Comparison of ENCODE assay signal across 23 mouse cellular contexts in genomic region chr5:123020426-123020825, GRCm38 (mm10). TPM values are rescaled to one million over a fixed set of nuclear protein-coding genes. Genes with fewer than 3 reads are reported as not detected.
DNase-seq lines count a peak whose midpoint lies in the region; ATAC-seq lines count a peak whose summit lies in the region.
"Had no signal": no experiment of that assay in that cellular context is flagged by ENCODE, and none has a peak within 500 bp of the region (broad histone marks: within the 10 kb centered on the region; RNA-seq: fewer than 3 reads in every experiment).

No protein-coding gene starts in this region.

- no peak for ATAC-seq in forebrain, embryonic 13.5 days
- ATAC-seq in forebrain, embryonic 14.5 days = no peak
- no peak for ATAC-seq in heart, embryonic 15.5 days (replicated peaks; ENCODE audit: insufficient number of reproducible peaks, insufficient read depth, low FRiP score, low read depth)
- no peak for ATAC-seq in megakaryocyte, adult 5-6 weeks (ENCODE audit: poor library complexity, severe bottlenecking)

- H3K27ac ChIP-seq in forebrain, embryonic 13.5 days = peak overlapping the region; percentile 85; the same call in 1 of the 2 replicates
- no peak overlapping the region for H3K27ac ChIP-seq in forebrain, embryonic 14.5 days (ENCODE audit: low read depth, low read length)
- peak overlapping the region; percentile 82 for H3K27ac ChIP-seq in heart, embryonic 15.5 days
- H3K27ac ChIP-seq in heart, embryonic 10.5 days = no peak overlapping the region
- H3K27ac ChIP-seq in macrophage = peak overlapping the region; percentile 77; the same call in 1 of the 2 replicates

- no peaks in the 10 kb centered on the region for H3K27me3 ChIP-seq in forebrain, embryonic 13.5 days
- H3K27me3 ChIP-seq in forebrain, embryonic 14.5 days (replicated peaks; ENCODE audit: control insufficient read depth, insufficient read depth, low read length) = no peaks in the 10 kb centered on the region
- no peaks in the 10 kb centered on the region for H3K27me3 ChIP-seq in heart, embryonic 15.5 days
- no peaks in the 10 kb centered on the region for H3K27me3 ChIP-seq in heart, embryonic 10.5 days (ENCODE audit: insufficient read depth, poor library complexity, severe bottlenecking)
- no peaks in the 10 kb centered on the region for H3K27me3 ChIP-seq in megakaryocyte, embryonic 14.5 days (replicated peaks)
- H3K27me3 ChIP-seq: CH12.LX; embryonic facial prominence, embryonic 13.5 days; neural tube, embryonic 13.5 days had no signal

- DNase-seq in forebrain, embryonic 14.5 days (ENCODE audit: low spot score) = no peak
- DNase-seq in heart, embryonic 10.5 days (ENCODE audit: low spot score) = no peak
- DNase-seq: adrenal gland, postnatal 25 days; cerebellum, adult 11 months; cerebellum, postnatal 10 days; gastrocnemius, postnatal 25 days; kidney, adult 2 months; kidney, postnatal 10 days; lung, postnatal 14 days; thymus, postnatal 25 days had no signal

- H3K4me2 ChIP-seq in forebrain, embryonic 13.5 days = no peak overlapping the region
- no peak overlapping the region for H3K4me2 ChIP-seq in forebrain, embryonic 14.5 days (ENCODE audit: low read length)
- H3K4me2 ChIP-seq in heart, embryonic 15.5 days = no peak overlapping the region
- H3K4me2 ChIP-seq: embryonic facial prominence, embryonic 13.5 days; neural tube, embryonic 13.5 days had no signal

- peaks cover 90% of the 10 kb centered on the region for H3K79me2 ChIP-seq in macrophage (ENCODE audit: inconsistent target)

- H3K4me1 ChIP-seq in forebrain, embryonic 13.5 days = peaks cover 37% of the 10 kb centered on the region
- peaks cover 19% of the 10 kb centered on the region for H3K4me1 ChIP-seq in forebrain, embryonic 14.5 days (ENCODE audit: control insufficient read depth, insufficient read depth, low read length)
- peaks cover 56% of the 10 kb centered on the region for H3K4me1 ChIP-seq in heart, embryonic 15.5 days (replicated peaks)
- peaks cover 48% of the 10 kb centered on the region for H3K4me1 ChIP-seq in heart, embryonic 10.5 days
- peaks cover 95% of the 10 kb centered on the region for H3K4me1 ChIP-seq in megakaryocyte, embryonic 14.5 days

- H3K36me3 ChIP-seq in forebrain, embryonic 13.5 days (ENCODE audit: poor library complexity, severe bottlenecking) = no peaks in the 10 kb centered on the region
- no peaks in the 10 kb centered on the region for H3K36me3 ChIP-seq in forebrain, embryonic 14.5 days (ENCODE audit: control insufficient read depth, insufficient read depth, low read length)
- 0 out of 2 replicates have a peak, but pooled peaks cover 3% of the 10 kb centered on the region for H3K36me3 ChIP-seq in heart, embryonic 15.5 days
- H3K36me3 ChIP-seq in heart, embryonic 10.5 days = peaks cover 26% of the 10 kb centered on the region
- H3K36me3 ChIP-seq in megakaryocyte, embryonic 14.5 days (replicated peaks; ENCODE audit: low read length) = peaks cover 54% of the 10 kb centered on the region
- H3K36me3 ChIP-seq in macrophage (ENCODE audit: inconsistent target) = no peaks in the 10 kb centered on the region
- H3K36me3 ChIP-seq: embryonic facial prominence, embryonic 13.5 days; neural tube, embryonic 13.5 days had no signal

- H3K9ac ChIP-seq in forebrain, embryonic 13.5 days = no peak overlapping the region
- H3K9ac ChIP-seq in forebrain, embryonic 14.5 days (ENCODE audit: low read length) = no peak overlapping the region
- H3K9ac ChIP-seq in heart, embryonic 15.5 days = no peak overlapping the region

- H3K4me3 ChIP-seq in forebrain, embryonic 13.5 days = no peak overlapping the region
- H3K4me3 ChIP-seq in forebrain, embryonic 14.5 days (ENCODE audit: low read depth, low read length) = no peak overlapping the region
- no peak overlapping the region for H3K4me3 ChIP-seq in heart, embryonic 15.5 days
- no peak overlapping the region for H3K4me3 ChIP-seq in heart, embryonic 10.5 days
- H3K4me3 ChIP-seq in megakaryocyte, embryonic 14.5 days (replicated peaks) = peak overlapping the region; percentile 29
- H3K4me3 ChIP-seq in macrophage (ENCODE audit: inconsistent target) = no peak overlapping the region
- H3K4me3 ChIP-seq: embryonic facial prominence, embryonic 13.5 days; neural tube, embryonic 13.5 days had no signal

- WGBS in forebrain, embryonic 13.5 days = 90% methylated on average over 5 of the region's 5 CpGs
- 90% methylated on average over 5 of the region's 5 CpGs for WGBS in forebrain, embryonic 14.5 days
- WGBS in heart, embryonic 15.5 days = 90% methylated on average over 5 of the region's 5 CpGs
- WGBS in heart, embryonic 10.5 days = 91% methylated on average over 5 of the region's 5 CpGs
- 63% methylated on average over 5 of the region's 5 CpGs for WGBS in macrophage (ENCODE audit: missing documents)

- no peaks in the 10 kb centered on the region for H3K9me3 ChIP-seq in forebrain, embryonic 13.5 days (replicated peaks)
- H3K9me3 ChIP-seq in forebrain, embryonic 14.5 days (replicated peaks; ENCODE audit: control insufficient read depth, low read length) = no peaks in the 10 kb centered on the region
- H3K9me3 ChIP-seq in heart, embryonic 15.5 days (replicated peaks) = no peaks in the 10 kb centered on the region
- H3K9me3 ChIP-seq in heart, embryonic 10.5 days = no peaks in the 10 kb centered on the region
- no peaks in the 10 kb centered on the region for H3K9me3 ChIP-seq in megakaryocyte, embryonic 14.5 days
- H3K9me3 ChIP-seq: embryonic facial prominence, embryonic 13.5 days; neural tube, embryonic 13.5 days had no signal

RNA-seq across cellular contexts. Expression of gene Orai1, which starts 5.6 kb away (rescaled TPM):
- polyA plus RNA-seq in forebrain, embryonic 13.5 days (2015; fragmentation: Nextera tagmentation; extraction: Ambion mirVana) = 10.6 and 10.8 TPM in 2 replicates
- polyA plus RNA-seq in forebrain, embryonic 14.5 days (2014; fragmentation: Nextera tagmentation; extraction: Ambion mirVana) = 13.3 and 13.8 TPM in 2 replicates
- 17.3 and 19.0 TPM in 2 replicates for polyA plus RNA-seq in heart, embryonic 15.5 days (2015; fragmentation: Nextera tagmentation; extraction: Ambion mirVana)
- 13.4 and 14.4 TPM in 2 replicates for polyA plus RNA-seq in heart, embryonic 10.5 days (2016; fragmentation: Nextera tagmentation; extraction: Ambion mirVana)
- 111 and 131 TPM in 2 replicates for polyA plus RNA-seq in megakaryocyte, embryonic 14.5 days (2012; ENCODE audit: insufficient read depth, low replicate concordance)
- 80.5 and 87.4 TPM in 2 replicates for total RNA-seq in megakaryocyte, adult 5-6 weeks (2015)
- 21.0 and 21.8 TPM in 2 replicates for total RNA-seq in megakaryocyte, adult 5-6 weeks (2017)
- 10 to 100 TPM in 21 of 26 experiments, 1 to 10 TPM in 5; 2.8 to 40.6 (median 18.2) TPM for total RNA-seq in macrophage (2018; cell fraction: chromatin; rRNA removed)
- 10 to 100 TPM; 18.7 to 41.9 (median 32.1) TPM for total RNA-seq in macrophage (2018; cell fraction: cytosol; rRNA removed)
- total RNA-seq in macrophage (2018; cell fraction: nucleus; rRNA removed) = 10 to 100 TPM in 24 of 26 experiments, 1 to 10 TPM in 2; 7.3 to 39.8 (median 20.7) TPM
- 17.7 to 42.0 TPM (median 35.0 TPM) in 3 replicates for polyA plus RNA-seq in macrophage (2018)

RNA-seq across cellular contexts. Expression of gene Morn3, which starts 26.4 kb away (rescaled TPM):
- polyA plus RNA-seq in forebrain, embryonic 13.5 days (2015; fragmentation: Nextera tagmentation; extraction: Ambion mirVana) = 0.79 and 1.1 TPM in 2 replicates
- polyA plus RNA-seq in forebrain, embryonic 14.5 days (2014; fragmentation: Nextera tagmentation; extraction: Ambion mirVana) = 0.63 and 0.83 TPM in 2 replicates
- not detected in 2 replicates for polyA plus RNA-seq in heart, embryonic 15.5 days (2015; fragmentation: Nextera tagmentation; extraction: Ambion mirVana)
- not detected in 2 replicates for polyA plus RNA-seq in heart, embryonic 10.5 days (2016; fragmentation: Nextera tagmentation; extraction: Ambion mirVana)
- polyA plus RNA-seq in megakaryocyte, embryonic 14.5 days (2012; ENCODE audit: insufficient read depth, low replicate concordance) = not detected in 2 replicates
- not detected in 2 replicates for total RNA-seq in megakaryocyte, adult 5-6 weeks (2015)
- not detected in 2 replicates for total RNA-seq in megakaryocyte, adult 5-6 weeks (2017)
- total RNA-seq in macrophage (2018; cell fraction: chromatin; rRNA removed) = not detected
- total RNA-seq in macrophage (2018; cell fraction: cytosol; rRNA removed) = not detected
- not detected for total RNA-seq in macrophage (2018; cell fraction: nucleus; rRNA removed)
- polyA plus RNA-seq in macrophage (2018) = not detected in 3 replicates
- total RNA-seq: adrenal gland, postnatal 25 days; CH12.LX; gastrocnemius, postnatal 25 days; heart, adult 8-10 months; MEL had no signal
- polyA plus RNA-seq: embryonic facial prominence, embryonic 13.5 days; limb, embryonic 14.5 days; liver, embryonic 16.5 days; small intestine, adult 2 months had no signal

RNA-seq across cellular contexts. Expression of gene Kdm2b, which starts 30.8 kb away (rescaled TPM):
- polyA plus RNA-seq in forebrain, embryonic 13.5 days (2015; fragmentation: Nextera tagmentation; extraction: Ambion mirVana) = 107 and 108 TPM in 2 replicates
- 73.8 and 94.1 TPM in 2 replicates for polyA plus RNA-seq in forebrain, embryonic 14.5 days (2014; fragmentation: Nextera tagmentation; extraction: Ambion mirVana)
- polyA plus RNA-seq in heart, embryonic 15.5 days (2015; fragmentation: Nextera tagmentation; extraction: Ambion mirVana) = 23.9 and 29.0 TPM in 2 replicates
- polyA plus RNA-seq in heart, embryonic 10.5 days (2016; fragmentation: Nextera tagmentation; extraction: Ambion mirVana) = 35.5 and 47.1 TPM in 2 replicates
- 19.1 and 24.4 TPM in 2 replicates for polyA plus RNA-seq in megakaryocyte, embryonic 14.5 days (2012; ENCODE audit: insufficient read depth, low replicate concordance)
- 29.1 and 38.3 TPM in 2 replicates for total RNA-seq in megakaryocyte, adult 5-6 weeks (2015)
- total RNA-seq in megakaryocyte, adult 5-6 weeks (2017) = 31.6 and 38.6 TPM in 2 replicates
- total RNA-seq in macrophage (2018; cell fraction: chromatin; rRNA removed) = 10 to 100 TPM in 23 of 26 experiments, 1 to 10 TPM in 3; 7.2 to 82.4 (median 41.6) TPM
- 10 to 100 TPM in 25 of 26 experiments, 1 to 10 TPM in 1; 9.1 to 34.3 (median 22.3) TPM for total RNA-seq in macrophage (2018; cell fraction: cytosol; rRNA removed)
- total RNA-seq in macrophage (2018; cell fraction: nucleus; rRNA removed) = 10 to 100 TPM in 25 of 26 experiments, 1 to 10 TPM in 1; 9.9 to 63.2 (median 24.7) TPM
- 23.6 to 28.0 TPM (median 23.7 TPM) in 3 replicates for polyA plus RNA-seq in macrophage (2018)

RNA-seq across cellular contexts. Expression of gene Tmem120b, which starts 47.8 kb away (rescaled TPM):
- 10.9 and 11.0 TPM in 2 replicates for polyA plus RNA-seq in forebrain, embryonic 13.5 days (2015; fragmentation: Nextera tagmentation; extraction: Ambion mirVana)
- 8.1 and 10.6 TPM in 2 replicates for polyA plus RNA-seq in forebrain, embryonic 14.5 days (2014; fragmentation: Nextera tagmentation; extraction: Ambion mirVana)
- polyA plus RNA-seq in heart, embryonic 15.5 days (2015; fragmentation: Nextera tagmentation; extraction: Ambion mirVana) = 11.3 and 13.0 TPM in 2 replicates
- 13.6 and 14.3 TPM in 2 replicates for polyA plus RNA-seq in heart, embryonic 10.5 days (2016; fragmentation: Nextera tagmentation; extraction: Ambion mirVana)
- 5.3 and 6.9 TPM in 2 replicates for polyA plus RNA-seq in megakaryocyte, embryonic 14.5 days (2012; ENCODE audit: insufficient read depth, low replicate concordance)
- total RNA-seq in megakaryocyte, adult 5-6 weeks (2015) = 0.87 and 2.5 TPM in 2 replicates
- total RNA-seq in megakaryocyte, adult 5-6 weeks (2017) = 0.29 and 1.3 TPM in 2 replicates
- 10 to 100 TPM in 22 of 26 experiments, 1 to 10 TPM in 4; 7.3 to 56.2 (median 16.3) TPM for total RNA-seq in macrophage (2018; cell fraction: chromatin; rRNA removed)
- 1 to 10 TPM; 2.4 to 6.0 (median 3.9) TPM for total RNA-seq in macrophage (2018; cell fraction: cytosol; rRNA removed)
- total RNA-seq in macrophage (2018; cell fraction: nucleus; rRNA removed) = 10 to 100 TPM in 16 of 26 experiments, 1 to 10 TPM in 10; 5.4 to 27.9 (median 11.3) TPM
- polyA plus RNA-seq in macrophage (2018) = 4.5 to 7.4 TPM (median 5.4 TPM) in 3 replicates

Comparison
In these comparisons a context has a peak if more than half of its experiments do, and no peak if none do; other contexts are left out.
1. H3K27ac ChIP-seq: peak in forebrain, embryonic 13.5 days (single experiment), heart, embryonic 15.5 days (single experiment) and macrophage (single experiment); none in forebrain, embryonic 14.5 days (single experiment) and heart, embryonic 10.5 days (single experiment).